Mouse (Mus musculus): ENCODE results near the gene Flt3l.

- no peak for TF ChIP-seq CTCF (IDR thresholded peaks at IDR 0.05; ENCODE audit: low read depth)
- no peak for TF ChIP-seq EP300 (optimal IDR thresholded peaks at IDR 0.05)
Observed at GRCm38 (mm10) chr7:45163735-45164490, 27.7 kb upstream of the Flt3l start, which contains the start of gene Slc17a7.

All from stomach, postnatal 0 days (tissue).